Mouse (Mus musculus) MEL (cell line): ENCODE measurements at regions not wholly inside any gene's neighbourhood (a gene's known extent, or its start where the extent isn't known, plus 50 kb on each side); places are given as distances from the start of the nearest gene placed in this dataset.

ENCODE experiments used
- POLR2A ChIP-seq, 2 experiments: IDR thresholded peaks; 2 replicates each; pipeline ENCODE4 v1.6.1; 2011 to 2012; ENCODE audit warnings: low read length in 2 of 2, mild to moderate bottlenecking in 2 of 2, control low read depth in 1 of 2, improper control_type of control experiment in 1 of 2, low read depth in 1 of 2, moderate library complexity in 1 of 2; ENCODE audit not compliant: control insufficient read depth in 1 of 2, insufficient read depth in 1 of 2, poor library complexity in 1 of 2
- TAL1 ChIP-seq: IDR thresholded peaks from 2 replicates; pipeline ENCODE4 v1.6.1; 2012; ENCODE audit warnings: mild to moderate bottlenecking, inconsistent platforms, low read length, moderate library complexity, mixed read lengths

- TF ChIP-seq TAL1: no peak
- no peak for TF ChIP-seq POLR2A (IDR thresholded peaks at IDR 0.05; ENCODE audit: control insufficient read depth in 1 of 2, insufficient read depth in 1 of 2, low read depth in 1 of 2, low read length in 2 of 2, poor library complexity in 1 of 2)
These were observed 199.2 kb downstream of the Agtpbp1 start for GRCm38 (mm10) chr13:59385824-59386223.
